Mouse (Mus musculus): ENCODE data around the gene Nr3c2. TPM values are rescaled to one million over a fixed set of nuclear protein-coding genes. Genes with fewer than 3 reads are reported as not detected.

Gene Nr3c2
- total RNA-seq, 1 experiment, result 1.4 TPM

DNA sequence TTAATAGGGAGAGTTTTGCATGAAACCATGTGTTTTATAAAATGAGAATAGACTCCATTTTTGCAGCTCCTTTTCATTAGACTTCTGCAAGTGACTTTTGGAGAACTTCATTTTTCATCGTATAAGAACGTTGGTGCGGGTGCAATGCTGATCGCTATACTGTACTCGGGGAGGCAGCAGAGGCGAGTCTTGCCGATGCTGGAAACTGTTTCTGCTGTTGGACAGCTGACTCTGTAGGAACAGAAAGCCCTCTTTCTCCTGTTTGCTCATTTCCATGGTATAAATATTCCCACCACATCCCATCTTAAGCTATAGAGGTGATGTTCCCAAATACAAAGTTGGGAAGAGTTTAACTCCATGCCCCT, 135.2 kb downstream of the Nr3c2 start:
- TF ChIP-seq ZC3H11A (IDR thresholded peaks at IDR 0.05; ENCODE audit: borderline replicate concordance, low read depth, low read length), result no peak
- no peak for TF ChIP-seq ZNF384 (IDR thresholded peaks at IDR 0.05; ENCODE audit: low read depth, low read length)
- no peak for TF ChIP-seq MAFK (IDR thresholded peaks at IDR 0.05; ENCODE audit: insufficient read depth, low read depth, low read length)
- no peak for TF ChIP-seq HCFC1 (IDR thresholded peaks at IDR 0.05; ENCODE audit: borderline replicate concordance, insufficient read depth, low read length)
- TF ChIP-seq CHD2 (IDR thresholded peaks at IDR 0.05; ENCODE audit: low read depth, low read length), result no peak
- in situ Hi-C loops (cut with MboI; ENCODE audit: low sequenced_read_pairs in 2 of 2, unreplicated experiment in 2 of 2), result no loop called here

GRCm38 (mm10) chr8:77041214-77041613, 142.0 kb downstream of the Nr3c2 start:
- TF ChIP-seq CHD2 (IDR thresholded peaks at IDR 0.05; ENCODE audit: low read depth, low read length), result no peak
- no peak for TF ChIP-seq ZC3H11A (IDR thresholded peaks at IDR 0.05; ENCODE audit: borderline replicate concordance, low read depth, low read length)
- no peak for TF ChIP-seq ZNF384 (IDR thresholded peaks at IDR 0.05; ENCODE audit: low read depth, low read length)
- no peak for TF ChIP-seq HCFC1 (IDR thresholded peaks at IDR 0.05; ENCODE audit: borderline replicate concordance, insufficient read depth, low read length)
- no peak for TF ChIP-seq MAFK (IDR thresholded peaks at IDR 0.05; ENCODE audit: insufficient read depth, low read depth, low read length)
- Histone ChIP-seq H3K4me3 (ENCODE audit: insufficient read depth in 1 of 2, low read depth in 1 of 2, low read length in 2 of 2, poor library complexity in 1 of 2, severe bottlenecking in 1 of 2) (no peak overlapping the region), H3K9ac (ENCODE audit: insufficient read depth, low read depth, low read length, poor library complexity, severe bottlenecking) (no peak overlapping the region), H3K27ac (ENCODE audit: insufficient read depth, low read depth, low read length, poor library complexity, severe bottlenecking) (no peak overlapping the region), H3K9me3 (ENCODE audit: control insufficient read depth, insufficient read depth, low read depth, low read length) (no peaks in the 10 kb centered on the region), H3K36me3 (ENCODE audit: control insufficient read depth, insufficient read depth, low read length, poor library complexity, severe bottlenecking) (no peaks in the 10 kb centered on the region), H3K4me1 (ENCODE audit: control insufficient read depth in 2 of 2, insufficient read depth in 2 of 2, low read length in 2 of 2, poor library complexity in 1 of 2) (no peaks in the 10 kb centered on the region)
- in situ Hi-C loops (cut with MboI; ENCODE audit: low sequenced_read_pairs in 2 of 2, unreplicated experiment in 2 of 2), result no loop called here
- DNase-seq (ENCODE audit: low read depth, low spot score), result no peak

More for the DNA sequence above, 135.2 kb downstream of the Nr3c2 start:
- Histone ChIP-seq H3K4me1 (ENCODE audit: control insufficient read depth in 2 of 2, insufficient read depth in 2 of 2, low read length in 2 of 2, poor library complexity in 1 of 2) (no peaks in the 10 kb centered on the region), H3K36me3 (ENCODE audit: control insufficient read depth, insufficient read depth, low read length, poor library complexity, severe bottlenecking) (no peaks in the 10 kb centered on the region), H3K4me3 (ENCODE audit: insufficient read depth in 1 of 2, low read depth in 1 of 2, low read length in 2 of 2, poor library complexity in 1 of 2, severe bottlenecking in 1 of 2) (no peak overlapping the region), H3K9ac (ENCODE audit: insufficient read depth, low read depth, low read length, poor library complexity, severe bottlenecking) (no peak overlapping the region), H3K9me3 (ENCODE audit: control insufficient read depth, insufficient read depth, low read depth, low read length) (no peaks in the 10 kb centered on the region), H3K27ac (ENCODE audit: insufficient read depth, low read depth, low read length, poor library complexity, severe bottlenecking) (no peak overlapping the region)
- DNase-seq (ENCODE audit: low read depth, low spot score), result no peak

GRCm38 (mm10) chr8:77044849-77045248, 145.6 kb downstream of the Nr3c2 start:
- Histone ChIP-seq H3K36me3 (ENCODE audit: control insufficient read depth, insufficient read depth, low read length, poor library complexity, severe bottlenecking) (no peaks in the 10 kb centered on the region), H3K4me1 (ENCODE audit: control insufficient read depth in 2 of 2, insufficient read depth in 2 of 2, low read length in 2 of 2, poor library complexity in 1 of 2) (no peaks in the 10 kb centered on the region), H3K4me3 (ENCODE audit: insufficient read depth in 1 of 2, low read depth in 1 of 2, low read length in 2 of 2, poor library complexity in 1 of 2, severe bottlenecking in 1 of 2) (no peak overlapping the region), H3K9me3 (ENCODE audit: control insufficient read depth, insufficient read depth, low read depth, low read length) (no peaks in the 10 kb centered on the region), H3K9ac (ENCODE audit: insufficient read depth, low read depth, low read length, poor library complexity, severe bottlenecking) (no peak overlapping the region), H3K27ac (ENCODE audit: insufficient read depth, low read depth, low read length, poor library complexity, severe bottlenecking) (no peak overlapping the region)
- in situ Hi-C loops (cut with MboI; ENCODE audit: low sequenced_read_pairs in 2 of 2, unreplicated experiment in 2 of 2), result no loop called here
- TF ChIP-seq ZNF384 (IDR thresholded peaks at IDR 0.05; ENCODE audit: low read depth, low read length) (no peak), CHD2 (IDR thresholded peaks at IDR 0.05; ENCODE audit: low read depth, low read length) (no peak), HCFC1 (IDR thresholded peaks at IDR 0.05; ENCODE audit: borderline replicate concordance, insufficient read depth, low read length) (no peak), ZC3H11A (IDR thresholded peaks at IDR 0.05; ENCODE audit: borderline replicate concordance, low read depth, low read length) (no peak), MAFK (IDR thresholded peaks at IDR 0.05; ENCODE audit: insufficient read depth, low read depth, low read length) (no peak)
- DNase-seq (ENCODE audit: low read depth, low spot score), result no peak

GRCm38 (mm10) chr8:77045711-77046110, 146.5 kb downstream of the Nr3c2 start:
- no peak for TF ChIP-seq ZC3H11A (IDR thresholded peaks at IDR 0.05; ENCODE audit: borderline replicate concordance, low read depth, low read length)
- TF ChIP-seq HCFC1 (IDR thresholded peaks at IDR 0.05; ENCODE audit: borderline replicate concordance, insufficient read depth, low read length), result no peak
- TF ChIP-seq MAFK (IDR thresholded peaks at IDR 0.05; ENCODE audit: insufficient read depth, low read depth, low read length), result no peak
- TF ChIP-seq ZNF384 (IDR thresholded peaks at IDR 0.05; ENCODE audit: low read depth, low read length), result no peak
- no peak for TF ChIP-seq CHD2 (IDR thresholded peaks at IDR 0.05; ENCODE audit: low read depth, low read length)
- no peaks in the 10 kb centered on the region for H3K9me3 ChIP-seq (ENCODE audit: control insufficient read depth, insufficient read depth, low read depth, low read length)
- in situ Hi-C loops (cut with MboI; ENCODE audit: low sequenced_read_pairs in 2 of 2, unreplicated experiment in 2 of 2), result no loop called here

DNA sequence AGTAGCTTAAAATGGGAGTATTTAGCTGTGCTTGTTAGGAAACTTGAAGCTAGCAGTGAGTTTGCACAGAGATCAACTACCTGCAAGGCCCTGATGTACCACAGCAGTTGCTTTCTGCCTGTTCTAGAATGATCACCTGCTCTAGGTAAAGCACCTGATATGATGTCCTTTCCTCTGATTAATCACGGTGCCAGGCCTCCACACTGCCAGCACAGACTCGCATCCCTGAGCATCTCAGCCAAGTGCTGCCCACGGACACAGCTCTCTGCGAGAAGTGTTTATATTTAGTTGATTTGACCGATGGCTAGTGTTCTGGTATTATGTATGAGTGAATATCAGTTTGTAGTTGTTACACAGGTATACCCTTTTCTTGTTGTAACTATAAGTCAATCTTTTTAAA, 147.0 kb downstream of the Nr3c2 start:
- H3K36me3 ChIP-seq (ENCODE audit: control insufficient read depth, insufficient read depth, low read length, poor library complexity, severe bottlenecking), result no peaks in the 10 kb centered on the region
- no peak for DNase-seq (ENCODE audit: low read depth, low spot score)
- no peak overlapping the region for H3K27ac ChIP-seq (ENCODE audit: insufficient read depth, low read depth, low read length, poor library complexity, severe bottlenecking)
- no peaks in the 10 kb centered on the region for H3K4me1 ChIP-seq (ENCODE audit: control insufficient read depth in 2 of 2, insufficient read depth in 2 of 2, low read length in 2 of 2, poor library complexity in 1 of 2)
- H3K9me3 ChIP-seq (ENCODE audit: control insufficient read depth, insufficient read depth, low read depth, low read length), result no peaks in the 10 kb centered on the region
- no peak overlapping the region for H3K9ac ChIP-seq (ENCODE audit: insufficient read depth, low read depth, low read length, poor library complexity, severe bottlenecking)
- TF ChIP-seq ZC3H11A (IDR thresholded peaks at IDR 0.05; ENCODE audit: borderline replicate concordance, low read depth, low read length) (no peak), MAFK (IDR thresholded peaks at IDR 0.05; ENCODE audit: insufficient read depth, low read depth, low read length) (no peak), HCFC1 (IDR thresholded peaks at IDR 0.05; ENCODE audit: borderline replicate concordance, insufficient read depth, low read length) (no peak), CHD2 (IDR thresholded peaks at IDR 0.05; ENCODE audit: low read depth, low read length) (no peak), ZNF384 (IDR thresholded peaks at IDR 0.05; ENCODE audit: low read depth, low read length) (no peak)
- in situ Hi-C loops (cut with MboI; ENCODE audit: low sequenced_read_pairs in 2 of 2, unreplicated experiment in 2 of 2), result no loop called here
- H3K4me3 ChIP-seq (ENCODE audit: insufficient read depth in 1 of 2, low read depth in 1 of 2, low read length in 2 of 2, poor library complexity in 1 of 2, severe bottlenecking in 1 of 2), result no peak overlapping the region

More at GRCm38 (mm10) chr8:77045711-77046110, 146.5 kb downstream of the Nr3c2 start:
- no peak overlapping the region for H3K9ac ChIP-seq (ENCODE audit: insufficient read depth, low read depth, low read length, poor library complexity, severe bottlenecking)
- H3K27ac ChIP-seq (ENCODE audit: insufficient read depth, low read depth, low read length, poor library complexity, severe bottlenecking), result no peak overlapping the region
- no peaks in the 10 kb centered on the region for H3K4me1 ChIP-seq (ENCODE audit: control insufficient read depth in 2 of 2, insufficient read depth in 2 of 2, low read length in 2 of 2, poor library complexity in 1 of 2)
- no peak for DNase-seq (ENCODE audit: low read depth, low spot score)
- H3K36me3 ChIP-seq (ENCODE audit: control insufficient read depth, insufficient read depth, low read length, poor library complexity, severe bottlenecking), result no peaks in the 10 kb centered on the region
- H3K4me3 ChIP-seq (ENCODE audit: insufficient read depth in 1 of 2, low read depth in 1 of 2, low read length in 2 of 2, poor library complexity in 1 of 2, severe bottlenecking in 1 of 2), result no peak overlapping the region
